Comparison of ENCODE assay signal across 39 mouse cellular contexts in the genomic region with DNA sequence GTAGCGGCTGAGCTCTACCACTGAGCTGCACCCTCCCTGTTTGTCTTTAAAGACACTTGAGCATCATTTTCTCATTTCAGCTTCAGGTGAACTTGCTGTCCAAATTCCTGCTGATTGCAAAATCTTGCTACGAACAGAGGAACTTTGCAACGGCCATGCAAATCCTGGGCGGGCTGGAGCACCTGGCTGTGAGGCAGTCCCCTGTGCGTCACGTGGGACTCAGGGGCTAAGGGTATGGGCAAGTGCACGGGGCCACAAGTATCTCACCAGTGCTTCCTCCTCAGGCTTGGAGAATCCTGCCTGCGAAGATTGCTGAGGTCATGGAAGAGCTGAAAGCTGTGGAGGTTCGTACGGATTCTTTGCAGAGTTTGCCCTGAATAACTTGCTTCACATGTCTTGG. TPM values are rescaled to one million over a fixed set of nuclear protein-coding genes. Genes with fewer than 3 reads are reported as not detected.
"Had no signal": no experiment of that assay in that cellular context is flagged by ENCODE, and none has a peak within 500 bp of the region (broad histone marks: within the 10 kb centered on the region; RNA-seq: fewer than 3 reads in every experiment).

No protein-coding gene starts in this region.

- H3K4me1 ChIP-seq: heart, embryonic 13.5 days; heart, embryonic 15.5 days; hindbrain, embryonic 13.5 days; hindbrain, embryonic 15.5 days; kidney, embryonic 15.5 days; limb, embryonic 10.5 days; limb, embryonic 12.5 days; liver, embryonic 12.5 days had no signal

- H3K9ac ChIP-seq: heart, embryonic 13.5 days; heart, embryonic 15.5 days; hindbrain, embryonic 13.5 days; hindbrain, embryonic 15.5 days; kidney, embryonic 15.5 days; limb, embryonic 12.5 days; liver, embryonic 12.5 days; liver, embryonic 14.5 days had no signal

- H3K36me3 ChIP-seq: heart, embryonic 13.5 days; heart, embryonic 15.5 days; kidney, embryonic 15.5 days; limb, embryonic 10.5 days; limb, embryonic 12.5 days; liver, embryonic 12.5 days had no signal

- H3K27ac ChIP-seq: gastrocnemius, adult 2 months; heart, adult 2 months; heart, embryonic 13.5 days; heart, embryonic 15.5 days; hindbrain, embryonic 13.5 days; hindbrain, embryonic 15.5 days; hindbrain, postnatal 0 days; kidney, embryonic 15.5 days; kidney, postnatal 0 days; left cerebral cortex, adult 2 months; limb, embryonic 10.5 days; limb, embryonic 12.5 days; liver, embryonic 12.5 days; liver, embryonic 14.5 days had no signal

- H3K4me3 ChIP-seq: gastrocnemius, adult 2 months; heart, adult 2 months; heart, embryonic 13.5 days; heart, embryonic 15.5 days; hindbrain, embryonic 13.5 days; hindbrain, embryonic 15.5 days; kidney, embryonic 15.5 days; left cerebral cortex, adult 2 months; limb, embryonic 10.5 days; limb, embryonic 12.5 days; liver, embryonic 12.5 days had no signal

- H3K9me3 ChIP-seq: heart, embryonic 13.5 days; heart, embryonic 15.5 days; hindbrain, embryonic 13.5 days; hindbrain, embryonic 15.5 days; kidney, embryonic 15.5 days; limb, embryonic 10.5 days; limb, embryonic 12.5 days; liver, embryonic 12.5 days had no signal

- DNase-seq: gastrocnemius, adult 2 months; gastrocnemius, postnatal 10 days; gastrocnemius, postnatal 25 days; heart, adult 11 months; heart, adult 2 months; heart, postnatal 14 days; heart, postnatal 36 days; kidney, adult 11 months; kidney, adult 9 months; kidney, postnatal 14 days; layer of hippocampus, adult 9-11 months; layer of hippocampus, postnatal 36 days had no signal

RNA-seq across cellular contexts. Expression of a gene that starts 6.9 kb away (rescaled TPM):
- total RNA-seq: gastrocnemius, adult 2 months; gastrocnemius, postnatal 10 days; gastrocnemius, postnatal 25 days; heart, adult 2 months; heart, postnatal 14 days; heart, postnatal 36 days; hematopoietic stem cell, adult 5-6 weeks; hindbrain, postnatal 0 days; layer of hippocampus, adult 18-20 months; layer of hippocampus, adult 8-10 months; layer of hippocampus, postnatal 14 days; layer of hippocampus, postnatal 36 days; left cerebral cortex, adult 2 months; left cerebral cortex, postnatal 14 days; left cerebral cortex, postnatal 36 days; liver, adult 2 months had no signal
- polyA plus RNA-seq: gonadal fat pad, adult 2 months; heart, adult 2 months; heart, embryonic 11.5 days; heart, embryonic 13.5 days; heart, embryonic 15.5 days; heart, postnatal 0 days; hindbrain, embryonic 11.5 days; hindbrain, embryonic 13.5 days; hindbrain, embryonic 15.5 days; hindbrain, postnatal 0 days; intestine, embryonic 14.5 days; intestine, embryonic 16.5 days; kidney, embryonic 15.5 days; kidney, postnatal 0 days; liver, adult 2 months; liver, embryonic 12.5 days; liver, embryonic 14.5 days; liver, embryonic 16.5 days had no signal

RNA-seq across cellular contexts. Expression of a gene that starts 41.9 kb away (rescaled TPM):
- total RNA-seq: gastrocnemius, adult 2 months; gastrocnemius, postnatal 10 days; gastrocnemius, postnatal 25 days; heart, adult 2 months; heart, postnatal 14 days; heart, postnatal 36 days; liver, adult 2 months had no signal
- polyA plus RNA-seq: heart, embryonic 15.5 days; intestine, embryonic 14.5 days; intestine, embryonic 16.5 days; large intestine, adult 2 months; liver, embryonic 12.5 days; liver, embryonic 14.5 days; liver, embryonic 16.5 days had no signal

RNA-seq across cellular contexts. Expression of a gene that starts 42.2 kb away (rescaled TPM):
- total RNA-seq: gastrocnemius, adult 2 months; gastrocnemius, postnatal 25 days; heart, adult 2 months; heart, postnatal 36 days; hematopoietic stem cell, adult 5-6 weeks had no signal
- polyA plus RNA-seq: heart, postnatal 0 days; limb, embryonic 10.5 days; liver, adult 2 months; liver, embryonic 16.5 days had no signal
